Mouse (Mus musculus) stomach, postnatal 0 days (tissue): ENCODE data around the gene Ugt1a6a. TPM values are rescaled to one million over a fixed set of nuclear protein-coding genes. Genes with fewer than 3 reads are reported as not detected.
"Not testable (repeated sequence)": the region's sequence is repeated elsewhere in the genome, so short reads cannot be mapped to it uniquely, and the experiment has no call there.

Experiments used
- ATAC-seq: fragments of 200-750 bp; cut with Nextera tagmentation; 2 replicates; pipeline ENCODE4 v1.8.0; 2017; ENCODE audit not compliant: low FRiP score, low TSS enrichment
- DNase-seq: peaks from one replicate; pipeline ENCODE4 v3.0.0-alpha.2; 2016; ENCODE audit warnings: low spot score
- H3K27ac ChIP-seq: fragments of 300-500 bp; sonication (generic); replicated peaks from 2 replicates; pipeline ENCODE4 v1.5.1; 2014; ENCODE audit warnings: mild to moderate bottlenecking, control low read depth
- H3K27me3 ChIP-seq: fragments of 300-500 bp; sonication (generic); 2 replicates; pipeline ENCODE4 v1.6.1; 2014; ENCODE audit warnings: low read length; ENCODE audit not compliant: control insufficient read depth, insufficient read depth
- H3K36me3 ChIP-seq: fragments of 300-500 bp; sonication (generic); 2 replicates; pipeline ENCODE4 v1.6.1; 2014; ENCODE audit warnings: low read length, mixed read lengths; ENCODE audit not compliant: control insufficient read depth, insufficient read depth
- H3K4me1 ChIP-seq: fragments of 300-500 bp; sonication (generic); replicated peaks from 2 replicates; pipeline ENCODE4 v1.6.1; 2014; ENCODE audit warnings: antibody characterized with exemption; ENCODE audit not compliant: control insufficient read depth, insufficient read depth
- H3K4me2 ChIP-seq: fragments of 300-500 bp; sonication (generic); replicated peaks from 2 replicates; pipeline ENCODE4 v1.6.1; 2014; ENCODE audit warnings: low read depth, mild to moderate bottlenecking, control low read depth, moderate library complexity
- H3K4me3 ChIP-seq: fragments of 300-500 bp; sonication (generic); 2 replicates; pipeline ENCODE4 v1.5.1; 2014; ENCODE audit warnings: low read depth, low read length, control low read depth
- H3K9ac ChIP-seq: fragments of 300-500 bp; sonication (generic); 2 replicates; pipeline ENCODE4 v1.6.1; 2014; ENCODE audit warnings: mild to moderate bottlenecking, low read length, control low read depth, mixed read lengths
- H3K9me3 ChIP-seq: fragments of 300-500 bp; sonication (generic); 2 replicates; pipeline ENCODE4 v1.6.1; 2016; ENCODE audit warnings: low read length; ENCODE audit not compliant: control insufficient read depth
- CTCF ChIP-seq: IDR thresholded peaks from 2 replicates; pipeline ENCODE4 v1.5.1; 2016; ENCODE audit warnings: antibody characterized with exemption, low read depth, mild to moderate bottlenecking, moderate library complexity
- EP300 ChIP-seq: optimal IDR thresholded peaks from 2 replicates; pipeline ENCODE3; 2016; ENCODE audit warnings: antibody characterized with exemption
- WGBS: fragments of 180-500 bp; shearing (Covaris S2); extraction: QIAGEN DNeasy Blood & Tissue Kit; methylation state at CpG from one replicate; pipeline ENCODE4 v1.1.7; 2014; 5-methylcytosine and 5-hydroxymethylcytosine counted together
- polyA plus RNA-seq: library from polyadenylated mRNA; unstranded; fragments of >200 nt; fragmentation: Nextera tagmentation; extraction: Ambion mirVana; gene quantifications from 2 replicates; pipeline ENCODE4 v1.2.1, GENCODE M21; 2015

Gene Ugt1a6a
- polyA plus RNA-seq, 1 experiment from 2014 or later = 56.5 TPM

- Histone ChIP-seq H3K27ac (no peak overlapping the region), H3K9me3 (no peaks in the 10 kb centered on the region), H3K36me3 (no peaks in the 10 kb centered on the region), H3K9ac (no peak overlapping the region), H3K4me3 (no peak overlapping the region), H3K27me3 (no peaks in the 10 kb centered on the region), H3K4me1 (no peaks in the 10 kb centered on the region), H3K4me2 (no peak overlapping the region)
- TF ChIP-seq CTCF (no peak), EP300 (no peak)
- ATAC-seq (no peak), DNase-seq (no peak)
- 48% methylated on average over 2 of the region's 2 CpGs for WGBS
Measured at GRCm38 (mm10) chr1:88136646-88137045, 2.0 kb downstream of the Ugt1a6a start.

- Histone ChIP-seq H3K4me2 (no peak overlapping the region), H3K27ac (no peak overlapping the region), H3K4me1 (no peaks in the 10 kb centered on the region), H3K27me3 (no peaks in the 10 kb centered on the region), H3K36me3 (no peaks in the 10 kb centered on the region), H3K4me3 (no peak overlapping the region), H3K9me3 (no peaks in the 10 kb centered on the region), H3K9ac (no peak overlapping the region)
- TF ChIP-seq EP300 = no peak
- TF ChIP-seq CTCF = no peak
- DNase-seq (peak; percentile 2), ATAC-seq (no peak)
- WGBS = 79% methylated on average over 3 of the region's 3 CpGs
Measured at GRCm38 (mm10) chr1:88137264-88137663, 2.7 kb downstream of the Ugt1a6a start.

- ATAC-seq (no peak), DNase-seq (peak; percentile 9)
- WGBS = 72% methylated on average over 1 of the region's 1 CpGs
Measured at GRCm38 (mm10) chr1:88138145-88138544, 3.5 kb downstream of the Ugt1a6a start.

GRCm38 (mm10) chr1:88140492-88140891 is 5.9 kb downstream of the Ugt1a6a start:
- ATAC-seq (peak; percentile 88), DNase-seq (peak; percentile 10)
- not testable (repeated sequence) for H3K36me3 ChIP-seq, H3K9me3 ChIP-seq, H3K9ac ChIP-seq, H3K27ac ChIP-seq, H3K4me3 ChIP-seq, H3K4me2 ChIP-seq, H3K27me3 ChIP-seq, H3K4me1 ChIP-seq
- WGBS = 27% methylated on average over 1 of the region's 1 CpGs

More at GRCm38 (mm10) chr1:88138145-88138544, 3.5 kb downstream of the Ugt1a6a start:
- Histone ChIP-seq H3K9me3 (no peaks in the 10 kb centered on the region), H3K4me1 (no peaks in the 10 kb centered on the region), H3K27me3 (no peaks in the 10 kb centered on the region), H3K4me2 (no peak overlapping the region), H3K9ac (no peak overlapping the region), H3K27ac (no peak overlapping the region), H3K36me3 (no peaks in the 10 kb centered on the region), H3K4me3 (no peak overlapping the region)
- TF ChIP-seq EP300 (no peak), CTCF (no peak)

GRCm38 (mm10) chr1:88143966-88144675 is 9.5 kb downstream of the Ugt1a6a start:
- peak; percentile 63 for TF ChIP-seq CTCF
- H3K36me3 ChIP-seq, H3K4me3 ChIP-seq, H3K4me1 ChIP-seq, H3K9me3 ChIP-seq, H3K27me3 ChIP-seq, H3K27ac ChIP-seq, H3K9ac ChIP-seq, H3K4me2 ChIP-seq: not testable (repeated sequence)
- DNase-seq = peak; percentile 63
- peak; percentile 67 for ATAC-seq
- WGBS = 5% methylated on average over 4 of the region's 5 CpGs

- WGBS = 57% methylated on average over 2 of the region's 2 CpGs
- ATAC-seq, H3K36me3 ChIP-seq, H3K4me3 ChIP-seq, H3K9ac ChIP-seq, H3K27me3 ChIP-seq, H3K4me2 ChIP-seq, H3K27ac ChIP-seq, H3K9me3 ChIP-seq, H3K4me1 ChIP-seq: not testable (repeated sequence)
- TF ChIP-seq CTCF = peak; percentile 64
- DNase-seq = peak; percentile 48
Measured at GRCm38 (mm10) chr1:88145278-88145677, 10.7 kb downstream of the Ugt1a6a start.
